Mouse (Mus musculus) layer of hippocampus, adult 18-20 months (tissue): Measurements from ENCODE around the gene Btaf1. TPM values are rescaled to one million over a fixed set of nuclear protein-coding genes. Genes with fewer than 3 reads are reported as not detected.
A peak's percentile ranks its signal among the peaks of the same experiment; 100 is the strongest.

Experiments
- DNase-seq, 2 experiments: peaks; one replicate each; pipeline ENCODE4 v3.0.0; 2022; ENCODE audit warnings: low spot score in 2 of 2
- long read RNA-seq: library from polyadenylated mRNA; stranded (forward); transcript quantifications from one replicate; pipeline ENCODE4 v2.0.0, GENCODE M21; 2021
- total RNA-seq, 2 experiments: library from RNA; stranded (reverse); gene quantifications; 2 replicates each; pipeline ENCODE4 v1.2.3; 2021

The Btaf1 gene
- 10 to 100 TPM; 33.3 to 33.4 TPM for total RNA-seq
- long read RNA-seq, full-length matches to known transcripts: 8 of 20 reads
- long read RNA-seq, partial matches to known transcripts: 10 of 20 reads
- long read RNA-seq, other reads (novel, unspliced or antisense): 2 of 20 reads

GRCm38 (mm10) chr19:36925671-36926552, at the start of gene Btaf1:
TSS of gene Btaf1 (plus strand) at chr19:36926079.
- peak; percentile 88 to 92 for DNase-seq

- DNase-seq: no peak
Observed at GRCm38 (mm10) chr19:36877329-36877728, 48.5 kb upstream of the Btaf1 start.

DNA sequence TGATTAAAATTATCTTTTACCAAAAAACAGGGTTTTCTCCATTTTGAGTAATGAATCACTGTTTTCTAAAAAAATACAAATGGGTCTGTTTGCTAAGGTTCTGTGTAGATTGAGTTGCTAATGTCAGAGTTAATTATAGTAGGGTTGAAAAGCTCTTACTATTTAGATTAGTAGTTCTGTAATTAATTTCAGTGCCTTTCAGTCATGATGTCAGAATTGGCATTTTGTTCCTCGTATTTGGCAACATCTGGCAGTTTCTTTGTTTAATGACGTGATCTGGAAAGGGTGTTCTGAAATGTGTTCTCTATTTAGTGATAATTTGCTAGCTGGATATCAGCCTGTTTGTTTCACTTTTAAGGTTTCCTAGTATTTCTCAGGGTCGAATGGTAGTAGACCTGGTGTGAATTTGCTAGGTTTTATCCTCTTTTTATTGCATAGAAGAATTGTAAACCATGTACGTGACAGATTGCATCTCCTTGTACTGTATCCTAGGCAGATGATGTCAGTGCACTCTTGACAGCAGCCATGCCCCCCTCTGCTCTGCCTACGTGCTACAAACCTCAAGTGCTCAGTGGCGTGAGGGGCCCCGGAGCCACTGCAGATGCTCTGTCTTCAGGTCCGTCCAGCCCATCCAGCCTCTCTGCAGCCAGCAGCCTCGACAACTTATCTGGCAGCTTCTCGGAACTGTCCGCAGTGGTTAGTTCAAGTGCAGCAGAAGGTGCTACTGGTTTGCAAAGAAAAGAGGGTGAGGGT, 47.0 kb upstream of the Btaf1 start:
- DNase-seq: no peak

DNA sequence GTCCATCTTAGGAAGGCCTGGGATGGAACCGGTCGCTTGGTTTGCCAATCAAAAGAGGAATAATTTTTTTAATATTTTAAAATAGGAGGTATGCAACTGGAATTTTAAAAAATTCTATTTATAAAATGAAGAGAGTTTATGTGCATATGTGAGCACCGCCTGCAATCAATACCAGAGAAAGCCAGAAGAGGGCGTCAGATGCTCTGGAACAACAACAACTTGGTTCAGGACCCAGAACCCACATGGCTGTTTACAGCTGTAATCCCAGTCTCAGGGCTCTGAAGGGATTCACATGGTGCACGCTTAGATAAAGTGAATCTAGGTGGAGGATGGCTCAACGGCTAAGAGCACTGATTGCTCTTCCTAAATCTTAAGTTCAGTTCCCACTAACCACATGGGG, 42.8 kb upstream of the Btaf1 start:
- DNase-seq: peak in 1 of 2 experiments; percentile 40

- DNase-seq: no peak
Observed at GRCm38 (mm10) chr19:36886316-36886715, 39.6 kb upstream of the Btaf1 start.

GRCm38 (mm10) chr19:36887706-36888105, 38.2 kb upstream of the Btaf1 start:
- DNase-seq: no peak

DNA sequence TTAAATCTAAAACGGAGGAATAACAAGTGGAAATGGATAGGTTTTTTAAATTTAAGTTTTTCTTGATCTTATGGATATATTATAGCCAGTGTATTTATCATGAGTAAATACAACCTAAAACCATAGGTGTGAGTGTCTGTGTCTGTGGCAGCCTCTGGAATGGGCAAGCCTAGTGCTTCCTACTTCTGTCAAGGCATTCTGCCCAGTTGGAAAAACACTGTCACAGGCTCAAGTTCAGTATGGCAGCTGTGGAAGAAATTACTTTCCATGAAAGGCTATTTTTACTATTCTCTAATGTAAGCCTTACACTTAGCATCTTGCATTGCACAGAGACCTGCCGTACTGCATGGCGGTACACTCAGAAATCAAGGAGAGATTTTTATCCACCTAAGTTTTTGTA, 34.1 kb upstream of the Btaf1 start:
- DNase-seq: no peak

DNA sequence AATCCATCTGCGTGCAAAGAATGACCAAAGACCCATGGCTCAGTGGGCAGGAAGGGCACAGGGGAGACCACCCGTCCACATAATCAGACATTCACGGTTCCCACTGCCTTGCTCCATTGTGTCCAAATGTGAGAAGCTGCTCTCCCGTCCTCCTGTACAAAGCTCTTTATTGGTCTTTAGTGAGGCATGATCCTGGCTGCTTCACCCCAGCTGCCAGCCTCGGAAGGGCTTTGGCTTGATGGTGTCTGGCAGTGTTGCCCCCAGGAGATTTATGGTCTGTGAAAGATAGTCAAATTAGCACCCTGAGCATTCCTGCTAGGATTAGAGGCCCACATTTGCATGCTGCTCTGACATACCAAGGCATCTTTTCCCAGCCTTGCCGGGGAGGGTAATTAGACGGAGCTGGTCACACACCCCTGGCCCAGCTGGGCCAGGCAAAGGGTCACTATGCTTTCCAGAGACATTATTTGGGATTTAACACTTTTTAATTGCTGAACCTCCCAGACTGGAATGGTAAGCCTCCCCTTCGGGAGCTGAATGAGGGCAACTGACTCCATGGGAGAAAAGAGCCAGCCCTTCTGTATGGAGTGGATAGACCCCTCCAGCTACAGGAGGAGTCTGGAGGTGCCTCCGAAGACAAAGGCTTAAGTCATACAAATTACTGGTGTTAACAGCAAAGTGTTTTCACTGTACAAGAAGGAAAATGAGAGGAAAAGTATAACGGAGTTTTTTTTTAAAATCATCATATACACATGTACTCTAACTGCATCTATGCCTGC, 28.9 kb upstream of the Btaf1 start:
- DNase-seq: no peak

GRCm38 (mm10) chr19:36897778-36898177, 28.1 kb upstream of the Btaf1 start:
- DNase-seq: peak in 1 of 2 experiments; percentile 32

DNA sequence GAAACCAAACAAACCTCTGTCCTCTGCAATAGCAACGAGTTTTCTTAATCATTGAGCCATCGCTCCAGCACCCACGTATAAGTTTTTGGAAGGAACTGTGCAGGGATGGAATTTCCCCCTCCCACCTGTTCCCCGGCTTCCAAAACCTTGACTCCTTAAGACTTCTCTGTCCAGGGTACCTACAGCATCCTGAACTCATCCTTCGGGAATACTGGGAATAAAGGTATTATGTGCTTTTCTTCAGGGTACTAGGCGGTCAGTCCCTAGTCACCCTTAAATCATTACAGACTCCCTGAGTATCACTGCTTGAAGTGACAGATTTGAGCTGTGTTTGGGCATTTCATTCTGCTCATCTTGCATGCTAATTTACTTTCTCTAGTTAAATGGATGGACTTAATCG, 22.5 kb upstream of the Btaf1 start:
- no peak for DNase-seq

DNA sequence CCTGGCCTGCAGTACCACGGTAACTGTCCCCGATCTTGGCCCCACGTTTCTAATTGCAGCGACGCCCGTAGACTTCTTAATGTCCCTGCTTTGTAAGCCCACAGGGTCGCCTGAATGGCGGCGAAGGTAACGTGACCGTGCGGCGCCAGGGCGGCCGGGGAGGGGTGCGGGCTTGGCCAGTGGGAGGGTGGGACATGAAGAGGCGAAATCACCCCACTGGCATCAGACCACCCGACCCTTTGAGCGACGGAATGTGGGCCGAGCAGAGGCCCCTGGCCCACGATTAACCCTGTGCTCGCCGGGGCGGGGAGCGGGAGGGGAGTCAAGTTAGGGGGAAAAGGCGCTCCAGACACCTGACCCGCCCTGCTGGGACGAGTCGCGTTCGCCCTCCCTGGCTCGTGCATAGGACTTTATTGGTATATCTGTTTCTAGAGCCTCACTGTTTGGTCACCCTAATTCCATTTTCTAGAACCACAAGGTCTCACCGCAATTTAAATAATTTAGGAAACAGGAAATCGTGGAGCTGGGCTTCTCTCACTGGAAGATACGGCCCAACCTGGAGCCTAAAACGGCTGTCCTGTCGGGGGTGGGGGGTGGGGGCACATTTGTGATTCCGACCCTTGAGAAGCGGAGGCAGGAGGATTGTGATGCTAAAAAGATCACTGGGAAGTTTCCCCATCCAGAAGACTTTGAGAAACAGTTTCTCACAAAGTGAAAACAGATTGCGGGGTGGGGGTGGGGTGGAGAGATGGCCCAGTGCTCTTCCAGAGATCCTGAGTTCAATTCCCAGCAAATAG, 21.5 kb upstream of the Btaf1 start:
- DNase-seq: peak in 1 of 2 experiments; percentile 25

- DNase-seq: no peak
Observed at GRCm38 (mm10) chr19:36909150-36909549, 16.7 kb upstream of the Btaf1 start.

- DNase-seq: peak in 1 of 2 experiments; percentile 50
Observed at GRCm38 (mm10) chr19:36909676-36910292, 16.1 kb upstream of the Btaf1 start.

GRCm38 (mm10) chr19:36910424-36911045, 15.3 kb upstream of the Btaf1 start:
- DNase-seq: peak; percentile 34 to 57

- no peak for DNase-seq
Observed at GRCm38 (mm10) chr19:36913064-36913463, 12.8 kb upstream of the Btaf1 start.

DNA sequence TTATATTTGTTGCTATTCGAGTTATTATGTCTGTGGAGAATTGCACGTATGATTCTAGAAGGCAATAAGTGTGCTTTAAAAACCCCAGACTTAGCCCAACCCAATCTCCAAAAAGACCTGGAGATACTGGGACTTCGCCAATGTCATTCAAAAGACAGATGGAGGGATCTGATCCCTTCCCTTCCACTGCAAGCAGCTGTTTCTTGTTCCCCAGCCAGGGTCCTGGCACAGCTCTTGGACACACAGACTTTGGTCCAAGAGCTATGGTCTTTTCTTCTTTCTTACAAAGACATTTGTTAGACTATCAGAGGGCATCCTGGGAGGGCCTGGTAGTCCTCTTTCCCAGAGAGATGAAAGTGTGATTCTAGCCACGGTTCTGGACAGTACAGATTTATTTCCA, 9.7 kb upstream of the Btaf1 start:
- DNase-seq: no peak

DNA sequence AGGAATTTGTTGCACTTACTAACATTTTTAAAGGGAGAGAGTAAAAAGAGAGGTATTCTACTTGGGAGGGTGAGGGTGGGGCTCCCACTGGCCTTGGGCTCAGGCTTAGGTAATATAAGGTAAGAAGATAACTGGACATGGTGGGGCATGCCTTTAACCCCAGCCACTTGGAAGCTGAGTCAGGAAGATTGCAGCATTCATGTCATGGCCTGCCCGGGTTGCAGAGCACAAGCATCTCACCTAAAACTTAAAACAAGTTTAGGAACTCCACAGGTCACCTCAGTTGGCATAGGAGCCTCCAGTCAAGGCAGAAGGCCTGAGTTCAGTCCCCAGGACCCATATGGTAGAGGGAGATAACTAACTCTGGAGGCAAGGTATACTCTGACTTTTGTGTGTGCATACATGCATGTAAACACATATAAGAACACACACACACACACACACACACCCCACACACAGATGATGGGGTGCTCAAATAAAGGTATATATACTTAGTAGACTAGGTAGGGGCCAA, 8.9 kb upstream of the Btaf1 start:
- DNase-seq: no peak

GRCm38 (mm10) chr19:36918441-36919301, 7.2 kb upstream of the Btaf1 start:
- DNase-seq: peak; percentile 88 to 93
